Mouse (Mus musculus) MEL (cell line): ENCODE measurements at regions not wholly inside any gene's neighbourhood (a gene's known extent, or its start where the extent isn't known, plus 50 kb on each side); places are given as distances from the start of the nearest gene placed in this dataset.

Experiments used
- CTCF ChIP-seq, 3 experiments: IDR thresholded peaks in 2 of 3; conservative IDR thresholded peaks in 1 of 3; 2 replicates each; pipeline ENCODE4 v1.5.1; 2011 to 2012; ENCODE audit warnings: low read length in 3 of 3, low read depth in 2 of 3, mild to moderate bottlenecking in 2 of 3, improper control_type of control experiment in 1 of 3, inconsistent platforms in 1 of 3, mixed read lengths in 1 of 3, moderate library complexity in 1 of 3; ENCODE audit not compliant: control insufficient read depth in 1 of 3, insufficient read depth in 1 of 3, poor library complexity in 1 of 3, severe bottlenecking in 1 of 3
- JUND ChIP-seq: IDR thresholded peaks from 2 replicates; pipeline ENCODE4 v1.6.1; 2011; ENCODE audit warnings: low read depth, mild to moderate bottlenecking, improper control_type of control experiment, low read length
- MAFK ChIP-seq: IDR thresholded peaks from 2 replicates; pipeline ENCODE4 v1.6.1; 2011; ENCODE audit warnings: low read depth, mild to moderate bottlenecking, low read length, improper control_type of control experiment, borderline replicate concordance
- POLR2A ChIP-seq, 2 experiments: IDR thresholded peaks; 2 replicates each; pipeline ENCODE4 v1.6.1; 2011 to 2012; ENCODE audit warnings: low read length in 2 of 2, mild to moderate bottlenecking in 2 of 2, control low read depth in 1 of 2, improper control_type of control experiment in 1 of 2, low read depth in 1 of 2, moderate library complexity in 1 of 2; ENCODE audit not compliant: control insufficient read depth in 1 of 2, insufficient read depth in 1 of 2, poor library complexity in 1 of 2
- TAL1 ChIP-seq: IDR thresholded peaks from 2 replicates; pipeline ENCODE4 v1.6.1; 2012; ENCODE audit warnings: mild to moderate bottlenecking, inconsistent platforms, low read length, moderate library complexity, mixed read lengths
- USF1 ChIP-seq: IDR thresholded peaks from 2 replicates; pipeline ENCODE4 v1.6.1; 2014; ENCODE audit warnings: low read depth, mild to moderate bottlenecking, inconsistent platforms, low read length, improper control_type of control experiment, moderate library complexity
- ZMIZ1 ChIP-seq: IDR thresholded peaks from 2 replicates; pipeline ENCODE4 v1.6.1; 2012; ENCODE audit warnings: low read depth, mild to moderate bottlenecking, inconsistent platforms, low read length, improper control_type of control experiment, moderate library complexity

DNA sequence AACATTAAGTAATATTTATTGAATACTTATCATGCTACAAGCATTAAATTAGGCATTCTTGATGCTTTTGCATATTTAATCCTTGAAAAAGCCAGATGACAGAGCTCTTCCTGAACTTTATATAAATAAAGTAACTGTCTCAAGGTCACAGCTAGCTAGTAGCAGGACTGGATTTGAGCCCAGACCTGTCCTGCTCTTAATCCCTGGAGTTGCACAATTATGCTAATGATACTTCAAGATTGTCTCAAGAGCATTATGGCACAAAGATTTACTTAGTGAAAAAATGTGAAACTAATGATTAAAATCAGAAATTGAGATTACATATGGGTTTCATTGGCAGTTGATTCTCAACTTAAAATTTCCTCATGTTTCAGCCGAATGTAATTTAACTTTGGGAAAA, 273.5 kb upstream of the Emcn start:
- TF ChIP-seq JUND: no peak
- TF ChIP-seq MAFK: no peak
- no peak for TF ChIP-seq POLR2A (IDR thresholded peaks at IDR 0.05; ENCODE audit: control insufficient read depth in 1 of 2, insufficient read depth in 1 of 2, low read depth in 1 of 2, low read length in 2 of 2, poor library complexity in 1 of 2)
- TF ChIP-seq CTCF (IDR thresholded peaks at IDR 0.05 in 2 of 3, conservative IDR thresholded peaks at IDR 0.05 in 1 of 3; ENCODE audit: control insufficient read depth in 1 of 3, insufficient read depth in 1 of 3, low read depth in 2 of 3, low read length in 3 of 3, poor library complexity in 1 of 3, severe bottlenecking in 1 of 3): no peak
- TF ChIP-seq ZMIZ1: no peak
- TF ChIP-seq USF1: no peak
- no peak for TF ChIP-seq TAL1
